Mouse (Mus musculus): ENCODE data around the gene Hk3. TPM values are rescaled to one million over a fixed set of nuclear protein-coding genes. Genes with fewer than 3 reads are reported as not detected.

Hk3 gene
- polyA plus RNA-seq, 1 experiment, result not detected

DNA sequence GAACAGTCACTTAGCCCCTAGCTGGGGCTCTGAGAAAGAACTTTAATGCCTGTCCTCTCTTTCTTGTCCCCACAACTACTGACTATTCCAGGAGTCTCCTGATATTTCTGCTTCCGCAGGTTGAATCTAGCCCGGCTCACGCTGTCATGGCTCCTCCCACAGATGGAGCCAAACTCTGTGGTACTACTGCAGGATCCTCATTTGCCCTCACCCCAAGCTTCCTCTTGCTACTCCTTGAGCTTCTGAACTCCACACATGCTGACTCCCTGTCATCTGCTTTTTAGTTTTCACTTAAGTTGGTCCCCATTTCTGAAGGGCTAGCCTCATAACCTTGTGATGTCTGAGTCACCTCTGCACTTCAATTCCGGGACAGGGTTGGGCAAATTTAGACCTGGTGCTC lies 1.1 kb downstream of the Hk3 start:
- TF ChIP-seq MYOD1 (IDR thresholded peaks at IDR 0.05; ENCODE audit: control insufficient read depth in 1 of 3, insufficient read length in 2 of 3, low read depth in 2 of 3) (no peak), SRF (IDR thresholded peaks at IDR 0.05; ENCODE audit: control insufficient read depth, insufficient read length, low read depth) (no peak)
- peaks cover 8% of the 10 kb centered on the region for H3K27me3 ChIP-seq (ENCODE audit: control insufficient read depth, insufficient read depth, insufficient read length)
- H3K4me2 ChIP-seq (ENCODE audit: low read depth), result no peak overlapping the region
- no peaks in the 10 kb centered on the region for H3K79me2 ChIP-seq (ENCODE audit: control insufficient read depth, insufficient read depth)
- H3K4me3 ChIP-seq, result no peak overlapping the region
- no peak overlapping the region for H3ac ChIP-seq (ENCODE audit: control insufficient read depth, insufficient read length)
- H3K36me3 ChIP-seq (ENCODE audit: control insufficient read depth, insufficient read depth), result no peaks in the 10 kb centered on the region

DNA sequence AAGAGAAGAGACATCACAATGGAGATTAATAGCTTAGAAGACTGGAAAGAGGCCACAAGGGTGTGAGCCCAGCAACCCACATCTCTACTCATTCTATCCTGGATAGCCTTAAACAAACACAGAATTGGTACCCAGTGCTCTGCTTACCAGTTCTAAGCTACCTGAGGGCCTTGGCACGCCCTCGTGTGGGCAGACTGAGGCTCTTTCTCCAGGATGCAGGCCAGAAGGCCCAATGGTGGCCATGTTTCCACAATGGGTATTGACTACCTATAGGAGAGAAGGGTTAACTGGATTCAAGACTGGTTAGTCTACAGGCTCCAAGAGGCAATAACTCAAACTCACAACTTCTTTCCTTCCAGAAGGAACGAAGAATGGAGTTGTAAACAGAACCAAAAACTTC lies 2.0 kb downstream of the Hk3 start:
- peaks cover 14% of the 10 kb centered on the region for H3K27me3 ChIP-seq (ENCODE audit: control insufficient read depth, insufficient read depth, insufficient read length)
- no peak for TF ChIP-seq REST (IDR thresholded peaks at IDR 0.05; ENCODE audit: insufficient read depth, insufficient read length)
- TF ChIP-seq POLR2AphosphoS2 (IDR thresholded peaks at IDR 0.05; ENCODE audit: insufficient read length, low read depth), result no peak
- no peak for TF ChIP-seq TCF12 (IDR thresholded peaks at IDR 0.05; ENCODE audit: insufficient read depth, poor library complexity, severe bottlenecking)
- no peak for TF ChIP-seq CEBPB (IDR thresholded peaks at IDR 0.05; ENCODE audit: insufficient read depth, poor library complexity, severe bottlenecking)
- TF ChIP-seq MYOG (IDR thresholded peaks at IDR 0.05; ENCODE audit: control insufficient read depth in 1 of 3, insufficient read depth in 1 of 3, insufficient read length in 2 of 3, low read depth in 2 of 3), result no peak
- no peak for TF ChIP-seq SRF (IDR thresholded peaks at IDR 0.05; ENCODE audit: control insufficient read depth, insufficient read length, low read depth)
- TF ChIP-seq E2F4 (IDR thresholded peaks at IDR 0.05; ENCODE audit: insufficient read depth), result no peak
- TF ChIP-seq MAX (IDR thresholded peaks at IDR 0.05; ENCODE audit: low read depth), result no peak
- TF ChIP-seq POLR2A (IDR thresholded peaks at IDR 0.05; ENCODE audit: insufficient read length, low read depth), result no peak
- TF ChIP-seq USF1 (IDR thresholded peaks at IDR 0.05; ENCODE audit: low read depth), result no peak
- no peak for TF ChIP-seq TCF3 (IDR thresholded peaks at IDR 0.05; ENCODE audit: insufficient read length, low read depth)
- no peak for TF ChIP-seq MYOD1 (IDR thresholded peaks at IDR 0.05; ENCODE audit: control insufficient read depth in 1 of 3, insufficient read length in 2 of 3, low read depth in 2 of 3)
- no peaks in the 10 kb centered on the region for H3K79me2 ChIP-seq (ENCODE audit: control insufficient read depth, insufficient read depth)

DNA sequence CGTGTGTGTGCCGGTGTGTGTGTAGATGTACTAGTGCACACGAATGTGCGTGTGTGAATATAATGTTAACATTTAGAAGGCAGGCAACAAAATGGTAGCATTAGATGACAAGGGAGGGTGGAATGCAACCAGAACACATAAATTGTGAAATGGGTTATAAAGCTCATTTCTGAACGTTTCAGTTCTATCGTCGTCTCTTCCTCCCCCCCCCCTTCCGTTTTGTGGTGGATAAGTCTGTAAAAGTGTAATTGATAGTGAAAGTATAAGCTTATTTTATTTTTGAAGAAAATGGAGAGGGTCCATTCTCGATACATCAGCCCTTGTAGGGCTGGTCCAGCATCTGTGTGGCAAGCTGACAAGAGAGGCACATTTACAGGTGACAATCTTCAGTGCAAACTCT lies 2.5 kb downstream of the Hk3 start:
- H3K27me3 ChIP-seq (ENCODE audit: control insufficient read depth, insufficient read depth, insufficient read length), result peaks cover 14% of the 10 kb centered on the region
- TF ChIP-seq REST (IDR thresholded peaks at IDR 0.05; ENCODE audit: insufficient read depth, insufficient read length), result no peak
- TF ChIP-seq SRF (IDR thresholded peaks at IDR 0.05; ENCODE audit: control insufficient read depth, insufficient read length, low read depth), result no peak
- no peak for TF ChIP-seq MYOD1 (IDR thresholded peaks at IDR 0.05; ENCODE audit: control insufficient read depth in 1 of 3, insufficient read length in 2 of 3, low read depth in 2 of 3)
- no peak for TF ChIP-seq E2F4 (IDR thresholded peaks at IDR 0.05; ENCODE audit: insufficient read depth)
- no peak for TF ChIP-seq USF1 (IDR thresholded peaks at IDR 0.05; ENCODE audit: low read depth)
- no peak for TF ChIP-seq POLR2A (IDR thresholded peaks at IDR 0.05; ENCODE audit: insufficient read length, low read depth)
- TF ChIP-seq POLR2AphosphoS2 (IDR thresholded peaks at IDR 0.05; ENCODE audit: insufficient read length, low read depth), result no peak
- no peak for TF ChIP-seq MYOG (IDR thresholded peaks at IDR 0.05; ENCODE audit: control insufficient read depth in 1 of 3, insufficient read depth in 1 of 3, insufficient read length in 2 of 3, low read depth in 2 of 3)
- no peak for TF ChIP-seq MAX (IDR thresholded peaks at IDR 0.05; ENCODE audit: low read depth)
- no peak for TF ChIP-seq TCF3 (IDR thresholded peaks at IDR 0.05; ENCODE audit: insufficient read length, low read depth)
- TF ChIP-seq TCF12 (IDR thresholded peaks at IDR 0.05; ENCODE audit: insufficient read depth, poor library complexity, severe bottlenecking), result no peak
- no peak for TF ChIP-seq CEBPB (IDR thresholded peaks at IDR 0.05; ENCODE audit: insufficient read depth, poor library complexity, severe bottlenecking)
- no peak overlapping the region for H3K4me2 ChIP-seq (ENCODE audit: low read depth)

More for the DNA sequence above, 2.0 kb downstream of the Hk3 start:
- H3K4me3 ChIP-seq, result no peak overlapping the region
- H3ac ChIP-seq (ENCODE audit: control insufficient read depth, insufficient read length), result no peak overlapping the region
- H3K36me3 ChIP-seq (ENCODE audit: control insufficient read depth, insufficient read depth), result no peaks in the 10 kb centered on the region
- no peak overlapping the region for H3K4me2 ChIP-seq (ENCODE audit: low read depth)

DNA sequence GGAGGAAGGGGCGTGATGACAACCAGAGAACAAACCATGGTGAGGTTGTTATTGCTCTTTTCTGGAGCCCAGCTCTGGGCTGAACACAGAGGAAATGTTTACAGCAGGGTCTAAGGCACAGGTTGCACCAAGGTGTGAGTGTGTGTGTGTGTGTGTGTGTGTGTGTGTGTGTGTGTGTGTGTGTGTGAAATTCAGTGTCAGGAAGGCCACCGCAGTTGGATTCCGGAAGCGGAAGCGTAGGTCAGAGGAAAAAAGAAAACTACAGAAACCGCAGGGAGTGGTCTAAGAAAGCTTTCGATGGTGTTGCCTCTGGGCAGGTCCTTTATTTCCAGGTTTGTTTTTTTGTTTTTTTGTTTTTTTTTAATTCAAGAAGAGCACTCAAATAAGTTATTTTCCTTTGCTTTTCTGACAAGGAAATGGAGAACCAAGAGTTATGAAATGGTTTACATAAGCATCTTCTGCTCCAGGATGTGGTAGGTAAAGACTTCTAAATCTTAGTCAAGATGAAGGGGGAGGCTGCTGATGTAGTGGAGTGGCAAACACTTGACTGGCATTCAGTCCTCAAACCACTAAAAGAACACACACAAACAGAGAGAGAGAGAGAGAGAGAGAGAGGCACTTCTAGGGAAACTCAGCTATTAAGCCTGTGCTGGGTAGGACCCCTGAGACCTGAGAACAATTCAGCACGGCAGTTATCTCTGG lies 3.1 kb downstream of the Hk3 start:
- no peaks in the 10 kb centered on the region for H3K79me2 ChIP-seq (ENCODE audit: control insufficient read depth, insufficient read depth)
- H3K27me3 ChIP-seq (ENCODE audit: control insufficient read depth, insufficient read depth, insufficient read length), result peaks cover 19% of the 10 kb centered on the region
- H3K4me2 ChIP-seq (ENCODE audit: low read depth), result no peak overlapping the region
- no peak overlapping the region for H3K4me3 ChIP-seq
- no peaks in the 10 kb centered on the region for H3K36me3 ChIP-seq (ENCODE audit: control insufficient read depth, insufficient read depth)
- no peak overlapping the region for H3ac ChIP-seq (ENCODE audit: control insufficient read depth, insufficient read length)
- TF ChIP-seq TCF12 (IDR thresholded peaks at IDR 0.05; ENCODE audit: insufficient read depth, poor library complexity, severe bottlenecking) (no peak), REST (IDR thresholded peaks at IDR 0.05; ENCODE audit: insufficient read depth, insufficient read length) (no peak), POLR2AphosphoS2 (IDR thresholded peaks at IDR 0.05; ENCODE audit: insufficient read length, low read depth) (no peak), MYOG (IDR thresholded peaks at IDR 0.05; ENCODE audit: control insufficient read depth in 1 of 3, insufficient read depth in 1 of 3, insufficient read length in 2 of 3, low read depth in 2 of 3) (no peak), MAX (IDR thresholded peaks at IDR 0.05; ENCODE audit: low read depth) (no peak), CEBPB (IDR thresholded peaks at IDR 0.05; ENCODE audit: insufficient read depth, poor library complexity, severe bottlenecking) (no peak), MYOD1 (IDR thresholded peaks at IDR 0.05; ENCODE audit: control insufficient read depth in 1 of 3, insufficient read length in 2 of 3, low read depth in 2 of 3) (no peak), E2F4 (IDR thresholded peaks at IDR 0.05; ENCODE audit: insufficient read depth) (no peak), USF1 (IDR thresholded peaks at IDR 0.05; ENCODE audit: low read depth) (no peak)

More for the DNA sequence above, 2.5 kb downstream of the Hk3 start:
- Histone ChIP-seq H3K4me3 (no peak overlapping the region), H3K79me2 (ENCODE audit: control insufficient read depth, insufficient read depth) (no peaks in the 10 kb centered on the region), H3ac (ENCODE audit: control insufficient read depth, insufficient read length) (no peak overlapping the region), H3K36me3 (ENCODE audit: control insufficient read depth, insufficient read depth) (no peaks in the 10 kb centered on the region)
